Mouse (Mus musculus): ENCODE results near the gene Sec23a. TPM values are rescaled to one million over a fixed set of nuclear protein-coding genes. Genes with fewer than 3 reads are reported as not detected.
"Not testable (repeated sequence)": the region's sequence is repeated elsewhere in the genome, so short reads cannot be mapped to it uniquely, and the experiment has no call there.

The Sec23a gene
- total RNA-seq, 2 experiments from 2014 or later = 108 to 113 TPM

GRCm38 (mm10) chr12:59010482-59010881 lies 1.3 kb downstream of the Sec23a start:
- DNase-seq (ENCODE audit: low spot score in 2 of 2) = no peak

- no peak for DNase-seq (ENCODE audit: low spot score in 2 of 2)
Observed at GRCm38 (mm10) chr12:58985766-58986165, 26.1 kb downstream of the Sec23a start.

- DNase-seq (ENCODE audit: low spot score in 2 of 2) = not testable (repeated sequence)
Observed at GRCm38 (mm10) chr12:58981178-58981661, 30.6 kb downstream of the Sec23a start.

GRCm38 (mm10) chr12:58976966-58977365 lies 34.9 kb downstream of the Sec23a start:
- DNase-seq (ENCODE audit: low spot score in 2 of 2) = no peak

GRCm38 (mm10) chr12:58964583-58964982 lies 47.2 kb downstream of the Sec23a start:
- DNase-seq (ENCODE audit: low spot score in 2 of 2) = peak; percentile 29 to 31

GRCm38 (mm10) chr12:58960844-58961243 lies 51.0 kb downstream of the Sec23a start:
- no peak for DNase-seq (ENCODE audit: low spot score in 2 of 2)

GRCm38 (mm10) chr12:58956624-58957023 lies 55.2 kb downstream of the Sec23a start:
- DNase-seq (ENCODE audit: low spot score in 2 of 2) = no peak

- no peak for DNase-seq (ENCODE audit: low spot score in 2 of 2)
Observed at GRCm38 (mm10) chr12:58956162-58956561, 55.7 kb downstream of the Sec23a start.

GRCm38 (mm10) chr12:58947879-58948278 lies 63.9 kb downstream of the Sec23a start:
- DNase-seq (ENCODE audit: low spot score in 2 of 2) = no peak

- DNase-seq (ENCODE audit: low spot score in 2 of 2) = peak; percentile 56 to 76
Observed at GRCm38 (mm10) chr12:58947231-58947630, 64.6 kb downstream of the Sec23a start.

- no peak for DNase-seq (ENCODE audit: low spot score in 2 of 2)
Observed at GRCm38 (mm10) chr12:58942544-58942943, 69.3 kb downstream of the Sec23a start.

- no peak for DNase-seq (ENCODE audit: low spot score in 2 of 2)
Observed at GRCm38 (mm10) chr12:58934580-58934979, 77.2 kb downstream of the Sec23a start.

GRCm38 (mm10) chr12:58924996-58925395 lies 86.8 kb downstream of the Sec23a start:
- no peak for DNase-seq (ENCODE audit: low spot score in 2 of 2)

- DNase-seq (ENCODE audit: low spot score in 2 of 2) = peak; percentile 74 to 84
Observed at GRCm38 (mm10) chr12:58924025-58924424, 87.8 kb downstream of the Sec23a start.

GRCm38 (mm10) chr12:58920775-58921174 lies 91.0 kb downstream of the Sec23a start:
- no peak for DNase-seq (ENCODE audit: low spot score in 2 of 2)

GRCm38 (mm10) chr12:58919516-58919915 lies 92.3 kb downstream of the Sec23a start:
- no peak for DNase-seq (ENCODE audit: low spot score in 2 of 2)

GRCm38 (mm10) chr12:58909826-58910225 lies 102.0 kb downstream of the Sec23a start:
- DNase-seq (ENCODE audit: low spot score in 2 of 2) = no peak

Other genes with a start within 250 kb of the Sec23a start
- gene Gemin2, start 1.4 kb upstream of the Sec23a start, total RNA-seq (2021) = 1 to 10 TPM; 7.0 to 8.2 TPM
- 100 to 1,000 TPM; 104 to 119 TPM for gene Trappc6b, start 49.5 kb upstream of the Sec23a start, total RNA-seq (2021)
- 10 to 100 TPM; 57.6 to 68.9 TPM for gene Pnn, start 54.9 kb upstream of the Sec23a start, total RNA-seq (2021)
- gene Mia2, start 83.8 kb upstream of the Sec23a start, total RNA-seq (2021) = 10 to 100 TPM; 44.1 to 48.1 TPM
- gene Fbxo33, start 207.7 kb upstream of the Sec23a start, total RNA-seq (2021) = 10 to 100 TPM; 32.3 to 34.0 TPM

Measured in layer of hippocampus, postnatal 14 days (tissue).